Mouse (Mus musculus) neural tube, embryonic 12.5 days (tissue): Measurements from ENCODE around the gene Cyp4f18. TPM values are rescaled to one million over a fixed set of nuclear protein-coding genes. Genes with fewer than 3 reads are reported as not detected.

Experiments
- ATAC-seq: fragments of 200-750 bp; cut with Nextera tagmentation; 2 replicates; pipeline ENCODE4 v1.8.0; 2017; ENCODE audit warnings: low read depth, mild to moderate bottlenecking, moderate TSS enrichment, moderate library complexity; ENCODE audit not compliant: low FRiP score
- H3K27ac ChIP-seq: fragments of 300-500 bp; sonication (generic); 2 replicates; pipeline ENCODE4 v1.5.1; 2016
- H3K27me3 ChIP-seq: fragments of 300-500 bp; sonication (generic); replicated peaks from 2 replicates; pipeline ENCODE4 v1.6.1; 2016; ENCODE audit warnings: mild to moderate bottlenecking
- H3K36me3 ChIP-seq: fragments of 300-500 bp; sonication (generic); 2 replicates; pipeline ENCODE4 v1.6.1; 2016; ENCODE audit warnings: mild to moderate bottlenecking
- H3K4me1 ChIP-seq: fragments of 300-500 bp; sonication (generic); 2 replicates; pipeline ENCODE4 v1.6.1; 2016
- H3K4me2 ChIP-seq: fragments of 300-500 bp; sonication (generic); replicated peaks from 2 replicates; pipeline ENCODE4 v1.6.1; 2016; ENCODE audit warnings: mild to moderate bottlenecking
- H3K4me3 ChIP-seq: fragments of 300-500 bp; sonication (generic); 2 replicates; pipeline ENCODE4 v1.5.1; 2016
- H3K9ac ChIP-seq: fragments of 300-500 bp; sonication (generic); 2 replicates; pipeline ENCODE4 v1.6.1; 2016; ENCODE audit warnings: mild to moderate bottlenecking
- H3K9me3 ChIP-seq: fragments of 300-500 bp; sonication (generic); 2 replicates; pipeline ENCODE4 v1.6.1; 2016; ENCODE audit warnings: mild to moderate bottlenecking
- WGBS: fragments of 180-500 bp; shearing (Covaris S2); methylation state at CpG from one replicate; pipeline ENCODE4 v1.1.7; 2016; 5-methylcytosine and 5-hydroxymethylcytosine counted together
- polyA plus RNA-seq: library from polyadenylated mRNA; unstranded; fragments of >200 nt; fragmentation: Nextera tagmentation; extraction: Ambion mirVana; gene quantifications from 2 replicates; pipeline ENCODE4 v1.2.1, GENCODE M21; 2016

The Cyp4f18 gene
- polyA plus RNA-seq, 1 experiment from 2014 or later = 0.77 TPM

- no peak overlapping the region for H3K9ac ChIP-seq
- WGBS = 63% methylated on average over 1 of the region's 1 CpGs
- H3K4me2 ChIP-seq = no peak overlapping the region
- no peaks in the 10 kb centered on the region for H3K4me1 ChIP-seq
- no peaks in the 10 kb centered on the region for H3K36me3 ChIP-seq
- H3K27me3 ChIP-seq = no peaks in the 10 kb centered on the region
- H3K9me3 ChIP-seq = no peaks in the 10 kb centered on the region
- H3K4me3 ChIP-seq = no peak overlapping the region
- H3K27ac ChIP-seq = no peak overlapping the region
- ATAC-seq = no peak
These were observed 2.7 kb downstream of the Cyp4f18 start for GRCm38 (mm10) chr8:72006763-72007162.

- no peak overlapping the region for H3K4me2 ChIP-seq
- H3K9ac ChIP-seq = no peak overlapping the region
- no peaks in the 10 kb centered on the region for H3K27me3 ChIP-seq
- no peak overlapping the region for H3K27ac ChIP-seq
- WGBS = 86% methylated on average over 3 of the region's 3 CpGs
- no peak overlapping the region for H3K4me3 ChIP-seq
- H3K4me1 ChIP-seq = no peaks in the 10 kb centered on the region
- no peaks in the 10 kb centered on the region for H3K36me3 ChIP-seq
- H3K9me3 ChIP-seq = no peaks in the 10 kb centered on the region
- ATAC-seq = no peak
These were observed 3.5 kb downstream of the Cyp4f18 start for GRCm38 (mm10) chr8:72005912-72006311.

GRCm38 (mm10) chr8:72002942-72003341 lies 6.5 kb downstream of the Cyp4f18 start:
- no peak overlapping the region for H3K9ac ChIP-seq
- no peaks in the 10 kb centered on the region for H3K36me3 ChIP-seq
- H3K27me3 ChIP-seq = no peaks in the 10 kb centered on the region; the same call in 1 of the 2 replicates
- H3K9me3 ChIP-seq = no peaks in the 10 kb centered on the region
- H3K4me1 ChIP-seq = no peaks in the 10 kb centered on the region
- no peak overlapping the region for H3K4me3 ChIP-seq
- ATAC-seq = no peak
- H3K27ac ChIP-seq = no peak overlapping the region
- H3K4me2 ChIP-seq = no peak overlapping the region

DNA sequence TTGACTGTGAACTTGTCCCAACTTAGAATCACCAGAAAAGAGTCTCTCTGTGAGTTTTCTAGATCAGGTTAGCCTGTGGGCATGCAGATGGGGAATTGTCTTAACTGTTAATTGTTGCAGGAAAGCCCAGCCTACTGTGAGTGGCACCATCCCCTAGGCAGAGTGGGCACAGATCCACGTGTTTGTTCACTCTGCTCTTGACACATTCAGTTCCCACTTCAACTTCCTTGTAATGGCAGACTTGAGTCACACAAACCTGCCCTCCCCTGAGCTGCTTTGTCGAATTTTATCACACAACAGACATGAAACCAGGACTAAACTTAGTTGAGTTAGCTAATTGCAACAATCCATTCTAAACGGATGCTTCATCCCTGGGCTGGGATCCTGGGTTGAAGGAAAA lies 9.2 kb downstream of the Cyp4f18 start:
- no peak overlapping the region for H3K9ac ChIP-seq
- 66% methylated on average over 3 of the region's 3 CpGs for whole genome bisulfite sequencing

DNA sequence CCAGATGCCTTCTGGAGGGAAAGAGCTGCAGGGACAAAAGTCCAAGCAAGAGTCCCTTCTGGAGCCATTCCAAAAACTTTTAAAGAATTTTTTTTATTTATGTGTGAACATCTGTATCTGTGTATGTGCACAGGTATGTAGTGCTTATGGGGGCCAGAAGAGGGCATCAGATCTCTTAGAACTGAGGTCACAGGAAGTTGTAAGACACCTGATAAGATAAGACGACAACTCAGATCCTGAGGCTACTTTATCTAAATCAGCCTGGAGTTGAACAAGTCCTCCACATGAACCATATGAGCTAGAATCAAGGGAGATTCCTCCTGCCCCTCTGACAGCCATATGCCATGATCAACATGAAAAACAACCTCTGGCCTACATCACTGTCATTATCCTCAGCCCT lies 10.0 kb downstream of the Cyp4f18 start:
- Histone ChIP-seq H3K27me3 (no peaks in the 10 kb centered on the region; the same call in 1 of the 2 replicates), H3K4me3 (no peak overlapping the region), H3K27ac (no peak overlapping the region), H3K9me3 (no peaks in the 10 kb centered on the region), H3K4me1 (no peaks in the 10 kb centered on the region), H3K36me3 (no peaks in the 10 kb centered on the region), H3K4me2 (no peak overlapping the region), H3K9ac (no peak overlapping the region)
- 100% methylated on average over 1 of the region's 1 CpGs for WGBS
- no peak for ATAC-seq

More for the DNA sequence above, 9.2 kb downstream of the Cyp4f18 start:
- Histone ChIP-seq H3K4me3 (no peak overlapping the region), H3K27ac (no peak overlapping the region), H3K27me3 (no peaks in the 10 kb centered on the region; the same call in 1 of the 2 replicates), H3K4me2 (no peak overlapping the region), H3K9me3 (no peaks in the 10 kb centered on the region), H3K36me3 (no peaks in the 10 kb centered on the region), H3K4me1 (no peaks in the 10 kb centered on the region)
- no peak for ATAC-seq

DNA sequence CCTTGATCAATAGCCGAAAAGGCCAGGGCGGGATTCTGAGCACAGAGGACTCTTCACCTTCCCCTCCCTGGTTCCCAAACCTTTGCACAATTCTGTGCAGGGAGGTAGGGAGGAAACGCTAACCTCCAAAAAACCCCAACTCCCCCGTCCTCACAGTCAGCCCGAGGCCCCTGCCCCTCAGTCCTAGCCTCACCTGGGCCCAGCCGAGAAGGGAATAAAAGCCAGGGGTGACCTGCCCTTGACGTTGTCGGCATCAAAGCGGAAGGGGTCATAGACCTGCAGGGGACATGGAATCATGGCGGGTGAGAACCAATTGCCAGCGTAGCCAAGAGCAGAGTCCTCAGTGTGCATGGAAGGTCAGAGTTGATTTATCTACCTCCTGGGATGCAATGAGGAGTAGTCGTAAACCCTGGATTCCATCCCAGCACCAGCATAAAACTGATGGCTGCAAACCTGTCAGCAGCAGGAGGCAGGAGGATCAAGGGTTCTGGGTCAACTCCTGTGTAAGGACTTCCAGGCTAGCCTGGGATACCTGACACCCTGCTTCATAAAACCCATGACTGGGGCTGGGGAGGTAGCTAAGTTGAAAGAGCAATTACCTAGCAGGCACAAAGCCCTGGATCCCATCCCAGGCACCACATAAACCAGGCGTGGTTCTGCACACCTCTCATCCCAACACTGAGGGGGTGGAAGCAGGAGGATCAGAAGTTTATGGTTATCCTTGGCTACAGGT lies 20.4 kb downstream of the Cyp4f18 start:
- Histone ChIP-seq H3K4me3 (peak overlapping the region; percentile 43), H3K4me1 (peaks cover 4% of the 10 kb centered on the region; the same call in 1 of the 2 replicates), H3K9me3 (no peaks in the 10 kb centered on the region), H3K27me3 (no peaks in the 10 kb centered on the region), H3K27ac (peak overlapping the region; percentile 53; the same call in 1 of the 2 replicates), H3K4me2 (peak overlapping the region; percentile 65), H3K36me3 (no peaks in the 10 kb centered on the region), H3K9ac (peak overlapping the region; percentile 61)
- ATAC-seq = peak; percentile 65
- WGBS = 41% methylated on average over 13 of the region's 13 CpGs

GRCm38 (mm10) chr8:71988110-71988866 lies 21.1 kb downstream of the Cyp4f18 start:
- H3K36me3 ChIP-seq = no peaks in the 10 kb centered on the region
- ATAC-seq = peak; percentile 81
- 15% methylated on average over 24 of the region's 24 CpGs for WGBS
- no peaks in the 10 kb centered on the region for H3K9me3 ChIP-seq
- H3K4me2 ChIP-seq = peak overlapping the region; percentile 65
- H3K4me3 ChIP-seq = peak overlapping the region; percentile 43
- no peaks in the 10 kb centered on the region for H3K27me3 ChIP-seq
- H3K9ac ChIP-seq = peak overlapping the region; percentile 61
- H3K4me1 ChIP-seq = peaks cover 4% of the 10 kb centered on the region; the same call in 1 of the 2 replicates
- peak overlapping the region; percentile 53; the same call in 1 of the 2 replicates for H3K27ac ChIP-seq

GRCm38 (mm10) chr8:71984601-71985000 lies 24.8 kb downstream of the Cyp4f18 start:
- ATAC-seq = no peak

DNA sequence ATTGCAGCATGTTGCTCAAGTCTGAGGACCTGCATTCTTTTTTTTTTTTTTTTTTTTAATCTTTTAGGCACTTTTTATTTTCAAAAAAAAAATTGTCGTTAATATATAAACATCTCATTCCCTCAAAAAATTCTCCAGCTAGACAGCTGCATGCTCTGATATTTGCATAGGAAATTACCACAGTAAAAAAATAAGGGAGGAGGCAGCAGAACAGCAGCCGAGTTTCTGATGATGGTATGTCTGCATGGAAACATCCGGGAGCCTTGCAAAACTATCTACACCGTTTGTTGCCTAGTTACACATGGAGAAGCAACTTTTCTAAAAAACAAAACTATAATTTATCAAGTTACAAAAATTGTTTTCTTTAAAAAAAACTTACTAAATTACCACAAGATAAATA lies 28.0 kb downstream of the Cyp4f18 start:
- no peaks in the 10 kb centered on the region for H3K27me3 ChIP-seq
- H3K4me1 ChIP-seq = no peaks in the 10 kb centered on the region
- H3K36me3 ChIP-seq = no peaks in the 10 kb centered on the region
- no peaks in the 10 kb centered on the region for H3K9me3 ChIP-seq
- 85% methylated on average over 4 of the region's 4 CpGs for WGBS
- no peak overlapping the region for H3K27ac ChIP-seq
- ATAC-seq = no peak
- H3K4me3 ChIP-seq = no peak overlapping the region
- H3K4me2 ChIP-seq = no peak overlapping the region
- no peak overlapping the region for H3K9ac ChIP-seq

More at GRCm38 (mm10) chr8:71984601-71985000, 24.8 kb downstream of the Cyp4f18 start:
- Histone ChIP-seq H3K4me1 (peaks cover 4% of the 10 kb centered on the region; the same call in 1 of the 2 replicates), H3K4me2 (no peak overlapping the region), H3K9me3 (no peaks in the 10 kb centered on the region), H3K27me3 (no peaks in the 10 kb centered on the region), H3K36me3 (no peaks in the 10 kb centered on the region), H3K9ac (no peak overlapping the region), H3K4me3 (no peak overlapping the region), H3K27ac (no peak overlapping the region)
- 75% methylated on average over 4 of the region's 4 CpGs for WGBS

- no peak for ATAC-seq
- H3K36me3 ChIP-seq = no peaks in the 10 kb centered on the region
- no peak overlapping the region for H3K9ac ChIP-seq
- no peak overlapping the region for H3K27ac ChIP-seq
- H3K27me3 ChIP-seq = no peaks in the 10 kb centered on the region
- H3K4me1 ChIP-seq = no peaks in the 10 kb centered on the region
- no peak overlapping the region for H3K4me3 ChIP-seq
- no peaks in the 10 kb centered on the region for H3K9me3 ChIP-seq
- WGBS = 69% methylated on average over 2 of the region's 2 CpGs
- H3K4me2 ChIP-seq = no peak overlapping the region
These were observed 28.4 kb downstream of the Cyp4f18 start for GRCm38 (mm10) chr8:71981032-71981431.

DNA sequence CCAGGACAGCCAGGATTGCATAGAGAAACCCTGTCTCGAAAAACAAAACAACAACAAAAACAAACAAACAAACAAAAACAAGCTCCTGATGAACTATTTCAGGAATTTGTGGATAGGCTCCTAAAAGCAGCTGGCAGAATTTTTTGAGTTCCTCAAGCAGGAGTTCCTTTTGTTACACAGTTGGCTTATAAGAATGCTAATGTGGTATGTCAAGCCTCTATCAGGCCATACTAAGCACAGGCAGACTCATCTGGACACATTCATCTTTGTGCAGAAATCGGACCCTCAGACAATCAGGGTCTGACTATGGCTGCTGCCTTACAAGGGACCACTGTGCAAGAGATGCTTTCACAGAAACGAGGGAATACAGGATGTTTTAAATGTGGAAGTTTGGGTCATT lies 35.2 kb downstream of the Cyp4f18 start:
- H3K9me3 ChIP-seq = no peaks in the 10 kb centered on the region
- H3K4me3 ChIP-seq = no peak overlapping the region
- peaks cover 2% of the 10 kb centered on the region for H3K36me3 ChIP-seq
- H3K27me3 ChIP-seq = no peaks in the 10 kb centered on the region
- H3K27ac ChIP-seq = no peak overlapping the region
- H3K4me2 ChIP-seq = no peak overlapping the region
- H3K9ac ChIP-seq = no peak overlapping the region
- WGBS = 83% methylated on average over 3 of the region's 3 CpGs
- H3K4me1 ChIP-seq = no peaks in the 10 kb centered on the region
- no peak for ATAC-seq

DNA sequence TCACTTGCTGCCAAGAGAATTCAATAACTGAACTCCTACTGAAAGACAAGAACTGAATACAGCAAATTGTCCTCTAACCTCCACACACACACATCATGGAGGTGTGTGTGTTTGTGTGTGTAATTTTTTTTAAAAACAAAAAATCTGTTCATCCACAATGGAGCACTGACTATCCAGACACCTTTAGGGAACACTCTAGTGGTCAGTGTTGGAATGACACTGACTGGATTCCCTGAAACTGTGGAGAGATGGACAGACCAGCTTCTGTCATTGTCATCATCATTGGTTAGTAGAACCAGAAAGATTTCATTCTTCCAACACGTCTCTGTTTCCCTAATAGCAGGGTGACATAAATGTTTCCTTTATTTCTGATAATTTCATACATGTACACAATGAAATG lies 37.5 kb downstream of the Cyp4f18 start:
- Histone ChIP-seq H3K36me3 (peaks cover 24% of the 10 kb centered on the region), H3K27ac (no peak overlapping the region), H3K27me3 (no peaks in the 10 kb centered on the region), H3K9me3 (no peaks in the 10 kb centered on the region), H3K9ac (no peak overlapping the region), H3K4me1 (no peaks in the 10 kb centered on the region), H3K4me2 (no peak overlapping the region), H3K4me3 (no peak overlapping the region)
- ATAC-seq = no peak
- 76% methylated on average over 1 of the region's 1 CpGs for WGBS
